Mouse (Mus musculus) lung, adult 2 months (tissue): ENCODE data around the gene Stk11. TPM values are rescaled to one million over a fixed set of nuclear protein-coding genes. Genes with fewer than 3 reads are reported as not detected.

ENCODE experiments used
- DNase-seq: peaks from one replicate; pipeline ENCODE4 v3.0.0; 2022
- H3K4me1 ChIP-seq: fragments of 200-500 bp; 2 replicates; pipeline ENCODE4 v1.6.1; 2011; ENCODE audit warnings: low read length; ENCODE audit not compliant: control insufficient read depth, insufficient read depth
- H3K4me3 ChIP-seq: fragments of 200-500 bp; replicated peaks from 2 replicates; pipeline ENCODE3; 2011; ENCODE audit warnings: low read depth, mild to moderate bottlenecking, control low read depth, low read length; ENCODE audit errors: extremely low read depth
- CTCF ChIP-seq: fragments of 200-500 bp; IDR thresholded peaks from 2 replicates; pipeline ENCODE4 v1.5.1; 2011; ENCODE audit warnings: mild to moderate bottlenecking, low read length, control low read depth; ENCODE audit not compliant: insufficient read depth
- POLR2A ChIP-seq: fragments of 200-500 bp; IDR thresholded peaks from 2 replicates; pipeline ENCODE4 v1.6.1; 2011; ENCODE audit warnings: low read depth, mild to moderate bottlenecking, control low read depth, low read length, borderline replicate concordance; ENCODE audit errors: extremely low read depth
- WGBS: fragments of 180-500 bp; shearing (Covaris S2); methylation state at CpG from one replicate; pipeline ENCODE4 v1.1.7; 2018; 5-methylcytosine and 5-hydroxymethylcytosine counted together
- polyA plus RNA-seq: library from polyadenylated mRNA; depleted of rRNA; stranded (reverse); fragments of >200 nt; gene quantifications from 2 replicates; pipeline ENCODE4 v1.2.3, GENCODE M21; 2012; rRNA removed

Stk11 gene
- polyA plus RNA-seq, 1 experiment, result 168 TPM

GRCm38 (mm10) chr10:80179068-80180051 lies 63.8 kb downstream of the Stk11 start, which contains the start of gene Efna2:
Gene Efna2 (plus strand): TSS chr10:80179482.
- no peaks in the 10 kb centered on the region for H3K4me1 ChIP-seq
- peak within 1 kb of the TSS; percentile 65 for H3K4me3 ChIP-seq
- TF ChIP-seq CTCF (no peak), POLR2A (no peak)
- 5% methylated on average over 81 of the region's 106 CpGs for WGBS
- peak; percentile 37 for DNase-seq

Other genes starting within 250 kb of the Stk11 start
- 3.6 and 5.0 TPM in 2 replicates for gene Prtn3, start 241.3 kb upstream of the Stk11 start, polyA plus RNA-seq
- 8.4 and 8.9 TPM in 2 replicates for gene Plppr3, start 241.2 kb upstream of the Stk11 start, polyA plus RNA-seq
- gene Elane, start 229.6 kb upstream of the Stk11 start, polyA plus RNA-seq, result 0.11 and 0.85 TPM in 2 replicates
- 297 and 1,797 TPM in 2 replicates for gene Cfd, start 224.9 kb upstream of the Stk11 start, polyA plus RNA-seq
- 76.2 and 79.1 TPM in 2 replicates for gene Med16, start 206.9 kb upstream of the Stk11 start, polyA plus RNA-seq
- not detected in 2 replicates for gene Gm26602, start 204.9 kb upstream of the Stk11 start, polyA plus RNA-seq
- gene Kiss1r, start 198.8 kb upstream of the Stk11 start, polyA plus RNA-seq, result 20.9 and 24.4 TPM in 2 replicates
- gene R3hdm4, start 194.6 kb upstream of the Stk11 start, polyA plus RNA-seq, result 129 and 162 TPM in 2 replicates
- gene Arid3a, start 188.8 kb upstream of the Stk11 start, polyA plus RNA-seq, result 7.8 and 8.6 TPM in 2 replicates
- gene Wdr18, start 155.7 kb upstream of the Stk11 start, polyA plus RNA-seq, result 33.5 and 35.5 TPM in 2 replicates
- gene Grin3b, start 145.1 kb upstream of the Stk11 start, polyA plus RNA-seq, result 0.33 TPM in 1 of 2 replicates, not detected in the other
- gene Tmem259, start 131.5 kb upstream of the Stk11 start, polyA plus RNA-seq, result 294 and 318 TPM in 2 replicates
- 387 and 395 TPM in 2 replicates for gene Cnn2, start 127.2 kb upstream of the Stk11 start, polyA plus RNA-seq
- gene Abca7, start 119.3 kb upstream of the Stk11 start, polyA plus RNA-seq, result 31.4 and 38.2 TPM in 2 replicates
- 102 and 103 TPM in 2 replicates for gene Arhgap45, start 99.2 kb upstream of the Stk11 start, polyA plus RNA-seq
- 199 and 208 TPM in 2 replicates for gene Polr2e, start 76.0 kb upstream of the Stk11 start, polyA plus RNA-seq
- gene Gpx4, start 68.6 kb upstream of the Stk11 start, polyA plus RNA-seq, result 581 and 623 TPM in 2 replicates
- 83.7 and 85.8 TPM in 2 replicates for gene Sbno2, start 10.2 kb upstream of the Stk11 start, polyA plus RNA-seq
- gene Atp5d, start 22.8 kb downstream of the Stk11 start, polyA plus RNA-seq, result 709 and 1,054 TPM in 2 replicates
- 29.9 and 31.5 TPM in 2 replicates for gene Cbarp, start 25.0 kb downstream of the Stk11 start, polyA plus RNA-seq
- gene Midn, start 32.5 kb downstream of the Stk11 start, polyA plus RNA-seq, result 110 and 150 TPM in 2 replicates
- 162 and 200 TPM in 2 replicates for gene Cirbp, start 50.2 kb downstream of the Stk11 start, polyA plus RNA-seq
- 11.2 and 14.0 TPM in 2 replicates for gene 1600002K03Rik, start 57.1 kb downstream of the Stk11 start, polyA plus RNA-seq
- 3.6 and 4.7 TPM in 2 replicates for gene Efna2, start 63.7 kb downstream of the Stk11 start, polyA plus RNA-seq
- gene Mum1, start 110.6 kb downstream of the Stk11 start, polyA plus RNA-seq, result 39.6 and 42.0 TPM in 2 replicates
- 421 and 497 TPM in 2 replicates for gene Ndufs7, start 133.3 kb downstream of the Stk11 start, polyA plus RNA-seq
- gene Gamt, start 145.2 kb downstream of the Stk11 start, polyA plus RNA-seq, result 26.4 and 29.7 TPM in 2 replicates
- 65.9 and 68.5 TPM in 2 replicates for gene Dazap1, start 145.7 kb downstream of the Stk11 start, polyA plus RNA-seq
- 1,318 and 1,397 TPM in 2 replicates for gene Rps15, start 176.7 kb downstream of the Stk11 start, polyA plus RNA-seq
- 3.8 and 4.1 TPM in 2 replicates for gene Apc2, start 180.2 kb downstream of the Stk11 start, polyA plus RNA-seq
- 58.4 and 62.4 TPM in 2 replicates for gene 2310011J03Rik, start 204.7 kb downstream of the Stk11 start, polyA plus RNA-seq
- 9.8 and 10.4 TPM in 2 replicates for gene Pcsk4, start 213.7 kb downstream of the Stk11 start, polyA plus RNA-seq
- 23.7 and 26.8 TPM in 2 replicates for gene Reep6, start 214.2 kb downstream of the Stk11 start, polyA plus RNA-seq
- gene Adamtsl5, start 232.6 kb downstream of the Stk11 start, polyA plus RNA-seq, result 87.6 and 89.2 TPM in 2 replicates
- gene Plk5, start 240.7 kb downstream of the Stk11 start, polyA plus RNA-seq, result 5.5 and 6.0 TPM in 2 replicates